ENCODE assay signal across 8 mouse cellular contexts in the genomic region with DNA sequence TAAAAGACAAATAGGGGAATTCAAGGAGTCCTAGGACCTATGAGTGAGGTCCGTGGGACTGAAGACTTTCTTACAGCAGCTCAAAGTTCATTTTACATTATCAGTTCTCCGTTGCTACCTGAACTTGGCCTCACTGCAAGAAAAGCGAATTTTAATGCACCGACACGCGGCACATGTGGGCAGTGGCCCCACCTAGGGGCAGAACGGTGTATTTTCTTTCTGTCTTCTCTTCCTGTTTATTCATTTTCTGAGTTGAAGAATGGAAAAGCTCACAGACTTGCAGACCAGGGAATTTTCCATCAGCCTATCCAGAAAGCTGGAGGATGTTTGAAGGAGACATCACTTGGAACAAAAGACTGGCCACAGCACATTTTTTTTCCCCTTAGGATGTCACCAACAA.
DNase-seq lines count a peak whose midpoint lies in the region; ATAC-seq and TF ChIP-seq lines count a peak whose summit lies in the region.

No protein-coding gene starts in this region.

- DNase-seq in spleen, adult 2 months (ENCODE audit: low read depth in 1 of 2, low spot score in 2 of 2) = no peak
- DNase-seq in spleen, postnatal 14 days (ENCODE audit: low spot score in 2 of 2) = no peak
- DNase-seq in adrenal gland, postnatal 25 days = peak; percentile 55
- peak; percentile 77 for DNase-seq in embryonic facial prominence, embryonic 11.5 days (ENCODE audit: low spot score)
- peak; percentile 86 for DNase-seq in hindbrain, embryonic 14.5 days (ENCODE audit: low spot score)
- DNase-seq in left cerebral cortex, postnatal 14 days (ENCODE audit: low spot score in 2 of 2) = peak; percentile 80 to 83
- no peak for DNase-seq in T-cell, adult 2 months (ENCODE audit: low spot score)

- H3K9me3 ChIP-seq in embryonic facial prominence, embryonic 11.5 days (replicated peaks; ENCODE audit: control insufficient read depth, low read length) = no peaks in the 10 kb centered on the region
- no peaks in the 10 kb centered on the region for H3K9me3 ChIP-seq in hindbrain, embryonic 14.5 days (ENCODE audit: control insufficient read depth, low read length)

- TF ChIP-seq CTCF in spleen, adult 2 months (IDR thresholded peaks at IDR 0.05; ENCODE audit: extremely low read depth, insufficient read depth, insufficient read length, insufficient replicate concordance) = peak; percentile 16; the same call in 1 of the 2 replicates
- TF ChIP-seq CTCF in olfactory bulb, adult 2 months (IDR thresholded peaks at IDR 0.05; ENCODE audit: insufficient read depth, low read depth, low read length) = peak; percentile 57

- no peaks in the 10 kb centered on the region for H3K4me1 ChIP-seq in spleen, adult 2 months (ENCODE audit: control insufficient read depth, insufficient read depth, insufficient read length)
- no peaks in the 10 kb centered on the region for H3K4me1 ChIP-seq in embryonic facial prominence, embryonic 11.5 days (ENCODE audit: control insufficient read depth, insufficient read depth, low read length)
- H3K4me1 ChIP-seq in hindbrain, embryonic 14.5 days (replicated peaks; ENCODE audit: control insufficient read depth, insufficient read depth, low read length) = peaks cover 10% of the 10 kb centered on the region
- H3K4me1 ChIP-seq in olfactory bulb, adult 2 months (ENCODE audit: control insufficient read depth, insufficient read depth, low read length) = peaks cover 27% of the 10 kb centered on the region

- intact Hi-C loops in left cerebral cortex, postnatal 14 days (cut with DNase I) = loop anchor here (10.0 kb wide), 1 partner anchor 257 kb away; no protein-coding TSS in a partner anchor

- no peak for TF ChIP-seq POLR2A in spleen, adult 2 months (IDR thresholded peaks at IDR 0.05; ENCODE audit: low read depth, low read length)
- TF ChIP-seq POLR2A in olfactory bulb, adult 2 months (IDR thresholded peaks at IDR 0.05; ENCODE audit: insufficient read depth, low read depth, low read length) = no peak

- no peak overlapping the region for H3K9ac ChIP-seq in embryonic facial prominence, embryonic 11.5 days (replicated peaks; ENCODE audit: low read length)
- H3K9ac ChIP-seq in hindbrain, embryonic 14.5 days = no peak overlapping the region

- no peaks in the 10 kb centered on the region for H3K27me3 ChIP-seq in spleen, adult 2 months (ENCODE audit: control insufficient read depth, insufficient read depth, low read length)
- H3K27me3 ChIP-seq in embryonic facial prominence, embryonic 11.5 days (ENCODE audit: control insufficient read depth, insufficient read depth, low read length) = no peaks in the 10 kb centered on the region
- H3K27me3 ChIP-seq in hindbrain, embryonic 14.5 days (ENCODE audit: control insufficient read depth, insufficient read depth, low read length) = no peaks in the 10 kb centered on the region

- WGBS in spleen, adult 2 months = 5% methylated on average over 7 of the region's 7 CpGs
- WGBS in embryonic facial prominence, embryonic 11.5 days = 17% methylated on average over 7 of the region's 7 CpGs
- 13% methylated on average over 7 of the region's 7 CpGs for WGBS in hindbrain, embryonic 14.5 days
- WGBS in olfactory bulb, adult 2 months = 8% methylated on average over 7 of the region's 7 CpGs

- ATAC-seq in embryonic facial prominence, embryonic 11.5 days (replicated peaks; ENCODE audit: insufficient number of reproducible peaks, low FRiP score, low TSS enrichment, low read depth) = no peak
- no peak for ATAC-seq in hindbrain, embryonic 14.5 days (ENCODE audit: low FRiP score)

- no peak overlapping the region for H3K4me2 ChIP-seq in embryonic facial prominence, embryonic 11.5 days (ENCODE audit: low read depth, low read length)
- H3K4me2 ChIP-seq in hindbrain, embryonic 14.5 days (replicated peaks) = no peak overlapping the region

- H3K4me3 ChIP-seq in spleen, adult 2 months (ENCODE audit: extremely low read depth, insufficient read depth, insufficient read length) = no peak overlapping the region
- no peak overlapping the region for H3K4me3 ChIP-seq in embryonic facial prominence, embryonic 11.5 days (ENCODE audit: low read depth, low read length)
- no peak overlapping the region for H3K4me3 ChIP-seq in hindbrain, embryonic 14.5 days (replicated peaks; ENCODE audit: low read length)
- no peak overlapping the region for H3K4me3 ChIP-seq in olfactory bulb, adult 2 months (ENCODE audit: insufficient read depth, low read depth, low read length)

- H3K27ac ChIP-seq in spleen, adult 2 months (ENCODE audit: insufficient read depth, low read length) = no peak overlapping the region
- no peak overlapping the region for H3K27ac ChIP-seq in embryonic facial prominence, embryonic 11.5 days (replicated peaks; ENCODE audit: low read depth, low read length)
- H3K27ac ChIP-seq in hindbrain, embryonic 14.5 days = no peak overlapping the region
- no peak overlapping the region for H3K27ac ChIP-seq in olfactory bulb, adult 2 months (ENCODE audit: insufficient read depth, low read depth, low read length)

- no peaks in the 10 kb centered on the region for H3K36me3 ChIP-seq in spleen, adult 2 months (ENCODE audit: control insufficient read depth, insufficient read depth, low read length)
- H3K36me3 ChIP-seq in embryonic facial prominence, embryonic 11.5 days (replicated peaks; ENCODE audit: control insufficient read depth, insufficient read depth, low read depth, low read length) = no peaks in the 10 kb centered on the region
- H3K36me3 ChIP-seq in hindbrain, embryonic 14.5 days (replicated peaks; ENCODE audit: control insufficient read depth, insufficient read depth) = no peaks in the 10 kb centered on the region

Comparison
In these comparisons a context has a peak if more than half of its experiments do, and no peak if none do; other contexts are left out.
1. DNase-seq: peak in adrenal gland, postnatal 25 days (single experiment), embryonic facial prominence, embryonic 11.5 days (single experiment), hindbrain, embryonic 14.5 days (single experiment) and left cerebral cortex, postnatal 14 days (2 of 2); none in spleen, adult 2 months (0 of 2), spleen, postnatal 14 days (0 of 2) and T-cell, adult 2 months (single experiment).